Mouse (Mus musculus) small intestine, adult 2 months (tissue): ENCODE results near the gene Nop9.

Source experiments
- CTCF ChIP-seq: fragments of 200-500 bp; IDR thresholded peaks from 2 replicates; pipeline ENCODE4 v1.5.1; 2012; ENCODE audit warnings: low read depth, mild to moderate bottlenecking, control low read depth, inconsistent platforms, low read length, moderate library complexity, mixed read lengths; ENCODE audit not compliant: insufficient replicate concordance, insufficient read length; ENCODE audit errors: extremely low read depth
- POLR2A ChIP-seq: fragments of 200-500 bp; IDR thresholded peaks from 2 replicates; pipeline ENCODE4 v1.6.1; 2012; ENCODE audit warnings: low read depth, mild to moderate bottlenecking, control low read depth, inconsistent platforms, low read length, moderate library complexity

DNA sequence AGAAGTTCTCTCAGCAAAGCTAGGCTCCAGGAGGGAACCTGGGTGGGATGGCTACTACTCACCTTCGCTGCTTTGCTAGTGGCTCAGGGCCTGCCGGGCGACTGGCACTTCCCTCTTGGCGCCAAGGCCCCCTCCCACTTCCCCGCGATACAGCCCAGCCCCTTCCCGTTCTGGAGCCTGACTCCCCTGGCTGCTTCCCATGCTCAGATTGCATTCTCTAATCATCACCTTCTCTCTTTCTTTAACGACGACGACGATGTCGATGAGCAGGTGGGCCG lies 38.4 kb downstream of the Nop9 start, which contains the start of gene Adcy4:
- TF ChIP-seq POLR2A, result no peak
- TF ChIP-seq CTCF, result no peak
